In the genomic region with DNA sequence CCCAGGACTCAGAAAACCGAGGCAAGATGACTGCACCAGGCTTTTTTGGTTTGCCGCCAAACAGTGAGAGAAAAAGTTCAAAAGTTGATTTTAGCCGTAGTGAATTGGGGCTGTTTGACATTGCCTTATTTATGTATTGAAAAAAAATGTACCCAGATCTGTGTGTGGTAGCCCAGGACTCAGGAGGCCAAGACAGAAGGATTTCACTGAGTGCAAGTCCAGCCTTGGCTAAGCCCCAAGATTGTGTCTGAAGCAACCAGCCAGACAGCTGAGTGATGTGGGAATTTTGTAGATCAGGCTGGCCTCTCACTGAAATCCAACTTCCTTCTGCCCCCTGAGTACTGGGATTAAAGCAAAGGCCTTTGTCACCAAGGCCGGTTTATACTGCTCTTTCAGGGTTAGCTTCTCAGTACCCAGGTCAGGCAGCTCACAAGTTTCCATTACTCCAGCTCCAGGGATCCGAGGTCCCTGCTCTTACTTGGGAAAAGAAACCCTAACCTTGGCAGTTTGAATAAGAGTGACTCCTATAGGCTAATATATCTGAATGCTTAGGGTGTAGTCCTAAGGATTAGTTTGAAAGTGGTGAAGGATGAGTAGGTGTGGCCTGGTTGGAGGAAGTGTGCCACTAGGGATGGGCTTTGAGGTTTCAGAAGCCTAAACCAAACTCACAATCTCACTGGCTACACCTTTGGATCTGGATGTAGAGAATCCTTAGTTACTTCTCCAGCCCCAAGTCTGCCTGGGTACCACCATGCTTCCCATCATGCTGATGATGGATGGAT, we compare ENCODE assay signal across 8 mouse cellular contexts. TPM values are rescaled to one million over a fixed set of nuclear protein-coding genes. Genes with fewer than 3 reads are reported as not detected.
DNase-seq lines count a peak whose midpoint lies in the region; ATAC-seq and TF ChIP-seq lines count a peak whose summit lies in the region.

No protein-coding gene starts in this region.

- H3K4me3 ChIP-seq in heart, adult 2 months: peak overlapping the region; percentile 91
- peak overlapping the region; percentile 84; the same call in 1 of the 2 replicates for H3K4me3 ChIP-seq in G1E (ENCODE audit: low read depth, low read length)
- H3K4me3 ChIP-seq in forebrain, embryonic 13.5 days: peak overlapping the region; percentile 79
- H3K4me3 ChIP-seq in limb, embryonic 10.5 days: peak overlapping the region; percentile 82
- H3K4me3 ChIP-seq in neural tube, embryonic 14.5 days (ENCODE audit: low read depth, low read length): peak overlapping the region; percentile 66

- 54% methylated on average over 5 of the region's 5 CpGs for WGBS in heart, adult 2 months
- WGBS in forebrain, embryonic 13.5 days: 45% methylated on average over 5 of the region's 5 CpGs
- WGBS in limb, embryonic 10.5 days: 68% methylated on average over 5 of the region's 5 CpGs
- 45% methylated on average over 5 of the region's 5 CpGs for WGBS in neural tube, embryonic 14.5 days

- no peak for TF ChIP-seq EP300 in heart, adult 2 months (IDR thresholded peaks at IDR 0.05; ENCODE audit: insufficient read depth, low read depth, low read length)

- H3K4me2 ChIP-seq in forebrain, embryonic 13.5 days: peak overlapping the region; percentile 84
- H3K4me2 ChIP-seq in neural tube, embryonic 14.5 days (ENCODE audit: low read depth, low read length): peak overlapping the region; percentile 51

- intact Hi-C loops in heart, adult 2 months (cut with DNase I): loop anchor here (1.0 to 5.0 kb wide), 3 partner anchors 21 to 388 kb away; partner anchors contain the start of genes Brk1, Emc3, Fancd2 and Mtmr14

- ATAC-seq in G1E (ENCODE audit: extremely low read depth, insufficient number of reproducible peaks, low FRiP score, poor library complexity, severe bottlenecking): no peak
- ATAC-seq in forebrain, embryonic 13.5 days: no peak
- no peak for ATAC-seq in neural tube, embryonic 14.5 days (ENCODE audit: low read depth)

- no peak for TF ChIP-seq CTCF in heart, adult 2 months (IDR thresholded peaks at IDR 0.05)
- TF ChIP-seq CTCF in G1E (IDR thresholded peaks at IDR 0.05; ENCODE audit: low read depth, low read length): no peak

- H3K9me3 ChIP-seq in G1E (replicated peaks): no peaks in the 10 kb centered on the region
- 0 out of 2 replicates have a peak, but pooled peaks cover 3% of the 10 kb centered on the region for H3K9me3 ChIP-seq in forebrain, embryonic 13.5 days (replicated peaks)
- no peaks in the 10 kb centered on the region for H3K9me3 ChIP-seq in limb, embryonic 10.5 days (replicated peaks)
- no peaks in the 10 kb centered on the region for H3K9me3 ChIP-seq in neural tube, embryonic 14.5 days (ENCODE audit: control insufficient read depth, low read length)

- peaks cover 5% of the 10 kb centered on the region for H3K4me1 ChIP-seq in heart, adult 2 months (ENCODE audit: control insufficient read depth, insufficient read depth, low read length)
- peaks cover 35% of the 10 kb centered on the region for H3K4me1 ChIP-seq in G1E (ENCODE audit: insufficient read depth, low read depth, low read length)
- peaks cover 19% of the 10 kb centered on the region for H3K4me1 ChIP-seq in forebrain, embryonic 13.5 days
- H3K4me1 ChIP-seq in limb, embryonic 10.5 days: peaks cover 23% of the 10 kb centered on the region
- H3K4me1 ChIP-seq in neural tube, embryonic 14.5 days (ENCODE audit: control insufficient read depth, insufficient read depth, low read length): peaks cover 15% of the 10 kb centered on the region

- no peak for TF ChIP-seq POLR2A in heart, adult 2 months (IDR thresholded peaks at IDR 0.05; ENCODE audit: insufficient read depth, low read depth, low read length)

- H3K36me3 ChIP-seq in heart, adult 2 months (ENCODE audit: control insufficient read depth, insufficient read depth, low read length): no peaks in the 10 kb centered on the region
- peaks cover 46% of the 10 kb centered on the region for H3K36me3 ChIP-seq in G1E (replicated peaks)
- peaks cover 32% of the 10 kb centered on the region for H3K36me3 ChIP-seq in forebrain, embryonic 13.5 days (ENCODE audit: poor library complexity, severe bottlenecking)
- peaks cover 42% of the 10 kb centered on the region for H3K36me3 ChIP-seq in limb, embryonic 10.5 days
- peaks cover 20% of the 10 kb centered on the region for H3K36me3 ChIP-seq in neural tube, embryonic 14.5 days (ENCODE audit: control insufficient read depth, insufficient read depth, low read length)

- no peaks in the 10 kb centered on the region for H3K79me2 ChIP-seq in heart, adult 2 months (replicated peaks; ENCODE audit: control insufficient read depth, insufficient read depth, low read length)

- H3K27ac ChIP-seq in heart, adult 2 months: no peak overlapping the region; the same call in 1 of the 2 replicates
- no peak overlapping the region for H3K27ac ChIP-seq in forebrain, embryonic 13.5 days
- peak overlapping the region; percentile 96 for H3K27ac ChIP-seq in limb, embryonic 10.5 days
- H3K27ac ChIP-seq in neural tube, embryonic 14.5 days (ENCODE audit: low read depth, low read length): no peak overlapping the region

- no peak for DNase-seq in heart, adult 2 months
- DNase-seq in heart, adult 9 months (ENCODE audit: low spot score in 2 of 2): no peak
- DNase-seq in G1E (ENCODE audit: low spot score): no peak
- DNase-seq in limb, embryonic 10.5 days (ENCODE audit: low spot score): no peak
- DNase-seq in left cerebral cortex, adult 8-10 months (ENCODE audit: low spot score in 2 of 2): no peak
- DNase-seq in gastrocnemius, postnatal 25 days: no peak

- H3K27me3 ChIP-seq in heart, adult 2 months (ENCODE audit: control insufficient read depth, insufficient read depth, low read length): no peaks in the 10 kb centered on the region
- H3K27me3 ChIP-seq in G1E (ENCODE audit: insufficient read depth, low read length): no peaks in the 10 kb centered on the region
- no peaks in the 10 kb centered on the region for H3K27me3 ChIP-seq in forebrain, embryonic 13.5 days
- no peaks in the 10 kb centered on the region for H3K27me3 ChIP-seq in limb, embryonic 10.5 days (ENCODE audit: low read depth, poor library complexity, severe bottlenecking)
- H3K27me3 ChIP-seq in neural tube, embryonic 14.5 days (ENCODE audit: control insufficient read depth, insufficient read depth, low read length): no peaks in the 10 kb centered on the region

- no peak overlapping the region for H3K9ac ChIP-seq in heart, adult 2 months (ENCODE audit: low read depth, low read length)
- peak overlapping the region; percentile 82 for H3K9ac ChIP-seq in forebrain, embryonic 13.5 days
- H3K9ac ChIP-seq in neural tube, embryonic 14.5 days (replicated peaks; ENCODE audit: low read depth, low read length): peak overlapping the region; percentile 78; the same call in 1 of the 2 replicates

RNA-seq across cellular contexts. Expression of gene Vhl, which starts 1.4 kb away (rescaled TPM):
- 1 to 10 TPM; 8.3 to 8.6 TPM for total RNA-seq in heart, adult 2 months (2021)
- 11.2 and 12.0 TPM in 2 replicates for polyA plus RNA-seq in heart, adult 2 months (2012; rRNA removed)
- total RNA-seq in G1E (2014; fragmentation: Nextera tagmentation): 9.0 and 12.5 TPM in 2 replicates
- total RNA-seq in G1E (2017): 25.4 and 26.1 TPM in 2 replicates
- polyA plus RNA-seq in G1E (2012): 6.4 and 7.9 TPM in 2 replicates
- polyA plus RNA-seq in forebrain, embryonic 13.5 days (2015; fragmentation: Nextera tagmentation; extraction: Ambion mirVana): 57.3 and 63.9 TPM in 2 replicates
- 41.4 and 47.7 TPM in 2 replicates for polyA plus RNA-seq in limb, embryonic 10.5 days (2016; fragmentation: Nextera tagmentation; extraction: Ambion mirVana)
- 83.1 and 84.7 TPM in 2 replicates for polyA plus RNA-seq in neural tube, embryonic 14.5 days (2014; fragmentation: Nextera tagmentation; extraction: Ambion mirVana)
- 10 to 100 TPM; 38.6 to 49.8 (median 41.2) TPM for total RNA-seq in left cerebral cortex, adult 8-10 months (2022)
- 1 to 10 TPM; 4.4 to 6.2 TPM for total RNA-seq in gastrocnemius, postnatal 25 days (2021)

RNA-seq across cellular contexts. Expression of gene Irak2, which starts 13.1 kb away (rescaled TPM):
- total RNA-seq in heart, adult 2 months (2021): 10 to 100 TPM; 10.4 to 13.6 TPM
- 12.5 and 12.9 TPM in 2 replicates for polyA plus RNA-seq in heart, adult 2 months (2012; rRNA removed)
- total RNA-seq in G1E (2014; fragmentation: Nextera tagmentation) (7.4 and 21.2 TPM in 2 replicates), G1E (2017) (10.9 and 11.7 TPM in 2 replicates)
- 10.2 and 13.7 TPM in 2 replicates for polyA plus RNA-seq in G1E (2012)
- polyA plus RNA-seq in forebrain, embryonic 13.5 days (2015; fragmentation: Nextera tagmentation; extraction: Ambion mirVana): 0.77 and 0.96 TPM in 2 replicates
- polyA plus RNA-seq in limb, embryonic 10.5 days (2016; fragmentation: Nextera tagmentation; extraction: Ambion mirVana): 4.5 and 8.0 TPM in 2 replicates
- 1.5 and 2.5 TPM in 2 replicates for polyA plus RNA-seq in neural tube, embryonic 14.5 days (2014; fragmentation: Nextera tagmentation; extraction: Ambion mirVana)
- total RNA-seq in left cerebral cortex, adult 8-10 months (2022): 10 to 100 TPM; 20.9 to 28.8 (median 24.0) TPM
- total RNA-seq in gastrocnemius, postnatal 25 days (2021): 1 to 10 TPM; 3.0 to 4.7 TPM

RNA-seq across cellular contexts. Expression of gene Brk1, which starts 20.6 kb away (rescaled TPM):
- total RNA-seq in heart, adult 2 months (2021): 10 to 100 TPM; 60.4 to 70.2 TPM
- 128 and 199 TPM in 2 replicates for polyA plus RNA-seq in heart, adult 2 months (2012; rRNA removed)
- total RNA-seq in G1E (2014; fragmentation: Nextera tagmentation): 186 and 193 TPM in 2 replicates
- 167 and 180 TPM in 2 replicates for total RNA-seq in G1E (2017)
- polyA plus RNA-seq in G1E (2012): 29.2 and 42.6 TPM in 2 replicates
- polyA plus RNA-seq in forebrain, embryonic 13.5 days (2015; fragmentation: Nextera tagmentation; extraction: Ambion mirVana): 227 TPM in 2 replicates
- polyA plus RNA-seq in limb, embryonic 10.5 days (2016; fragmentation: Nextera tagmentation; extraction: Ambion mirVana): 206 and 208 TPM in 2 replicates
- 260 and 276 TPM in 2 replicates for polyA plus RNA-seq in neural tube, embryonic 14.5 days (2014; fragmentation: Nextera tagmentation; extraction: Ambion mirVana)
- total RNA-seq in left cerebral cortex, adult 8-10 months (2022): 100 to 1,000 TPM; 217 to 234 (median 227) TPM
- 10 to 100 TPM; 37.1 to 40.7 TPM for total RNA-seq in gastrocnemius, postnatal 25 days (2021)

RNA-seq across cellular contexts. Expression of gene Fancd2os, which starts 24.7 kb away (rescaled TPM):
- not detected for total RNA-seq in heart, adult 2 months (2021)
- not detected in 2 replicates for polyA plus RNA-seq in heart, adult 2 months (2012; rRNA removed)
- total RNA-seq in G1E (2014; fragmentation: Nextera tagmentation) (not detected in 2 replicates), G1E (2017) (0.16 TPM in 1 of 2 replicates, not detected in the other)
- not detected in 2 replicates for polyA plus RNA-seq in G1E (2012)
- 0.28 TPM in 1 of 2 replicates, not detected in the other for polyA plus RNA-seq in forebrain, embryonic 13.5 days (2015; fragmentation: Nextera tagmentation; extraction: Ambion mirVana)
- polyA plus RNA-seq in limb, embryonic 10.5 days (2016; fragmentation: Nextera tagmentation; extraction: Ambion mirVana): 0.30 TPM in 1 of 2 replicates, not detected in the other
- not detected in 2 replicates for polyA plus RNA-seq in neural tube, embryonic 14.5 days (2014; fragmentation: Nextera tagmentation; extraction: Ambion mirVana)
- total RNA-seq in left cerebral cortex, adult 8-10 months (2022): under 1 TPM in 1 of 4 experiments, not detected in 3; 0.36 TPM
- total RNA-seq in gastrocnemius, postnatal 25 days (2021): not detected
